Mouse (Mus musculus) CH12.LX (cell line): ENCODE data around the gene Ggact. TPM values are rescaled to one million over a fixed set of nuclear protein-coding genes. Genes with fewer than 3 reads are reported as not detected.

Experiments used
- DNase-seq: peaks from one replicate; pipeline ENCODE4 v3.0.0-alpha.2; 2013; ENCODE audit errors: extremely low read depth
- H3K27ac ChIP-seq: 2 replicates; pipeline ENCODE4 v1.5.1; 2012; ENCODE audit warnings: low read depth, mild to moderate bottlenecking, control low read depth, moderate library complexity; ENCODE audit not compliant: insufficient read depth
- H3K27me3 ChIP-seq: replicated peaks from 2 replicates; pipeline ENCODE3; 2012; ENCODE audit warnings: inconsistent platforms
- H3K36me3 ChIP-seq, 2 experiments: replicated peaks in 1 of 2; 2 replicates each; pipeline versions ENCODE3 to v1.6.1; 2012; ENCODE audit warnings: inconsistent platforms in 1 of 2, low read length in 1 of 2, mild to moderate bottlenecking in 1 of 2, mixed read lengths in 1 of 2, moderate library complexity in 1 of 2; ENCODE audit not compliant: control insufficient read depth in 1 of 2, insufficient read depth in 1 of 2
- H3K4me1 ChIP-seq, 2 experiments: 2 replicates each; pipeline ENCODE4 v1.6.1; 2012; ENCODE audit warnings: inconsistent platforms in 1 of 2, moderate library complexity in 1 of 2; ENCODE audit not compliant: insufficient read depth in 2 of 2, control insufficient read depth in 1 of 2
- H3K4me2 ChIP-seq: 2 replicates; pipeline ENCODE4 v1.6.1; 2012; ENCODE audit warnings: low read depth, mild to moderate bottlenecking, control low read depth; ENCODE audit not compliant: poor library complexity, insufficient read depth, severe bottlenecking
- H3K4me3 ChIP-seq, 3 experiments: fragments of 150-350 bp in 1 of 3; sonication (generic) in 1 of 3; replicated peaks in 1 of 3; 2 replicates each; pipeline versions ENCODE3 to v1.5.1; 2011 to 2012; ENCODE audit warnings: low read depth in 2 of 3, low read length in 2 of 3, mild to moderate bottlenecking in 2 of 3, moderate library complexity in 2 of 3, control low read depth in 1 of 3, improper control_type of control experiment in 1 of 3, inconsistent platforms in 1 of 3, mixed read lengths in 1 of 3; ENCODE audit not compliant: poor library complexity in 1 of 3
- H3K79me2 ChIP-seq: replicated peaks from 2 replicates; pipeline ENCODE4 v1.6.1; 2012; ENCODE audit warnings: mild to moderate bottlenecking, moderate library complexity; ENCODE audit not compliant: control insufficient read depth, poor library complexity, insufficient read depth, severe bottlenecking; ENCODE audit errors: extremely low read depth
- H3K9ac ChIP-seq: 2 replicates; pipeline ENCODE4 v1.6.1; 2012; ENCODE audit warnings: low read depth, mild to moderate bottlenecking, control low read depth, moderate library complexity; ENCODE audit not compliant: insufficient read depth
- H3K9me3 ChIP-seq: replicated peaks from 2 replicates; pipeline ENCODE3; 2012; ENCODE audit warnings: low read length, inconsistent platforms, mixed read lengths
- CHD1 ChIP-seq: IDR thresholded peaks from 2 replicates; pipeline ENCODE4 v1.6.1; 2012; ENCODE audit warnings: low read depth, low read length, improper control_type of control experiment, inconsistent platforms
- CHD2 ChIP-seq: IDR thresholded peaks from 2 replicates; pipeline ENCODE4 v1.6.1; 2011; ENCODE audit warnings: low read length, improper control_type of control experiment
- ELF1 ChIP-seq: IDR thresholded peaks from 2 replicates; pipeline ENCODE4 v1.6.1; 2014; ENCODE audit warnings: low read depth, mild to moderate bottlenecking, inconsistent platforms, low read length, improper control_type of control experiment
- EP300 ChIP-seq: IDR thresholded peaks from 2 replicates; pipeline ENCODE4 v1.6.1; 2011; ENCODE audit warnings: low read length, improper control_type of control experiment
- JUND ChIP-seq: conservative IDR thresholded peaks from 2 replicates; pipeline ENCODE4 v1.6.1; 2011; ENCODE audit warnings: low read depth, low read length, improper control_type of control experiment
- KAT2A ChIP-seq: IDR thresholded peaks from 2 replicates; pipeline ENCODE4 v1.6.1; 2012; ENCODE audit warnings: low read length, improper control_type of control experiment, inconsistent platforms; ENCODE audit not compliant: insufficient replicate concordance
- MAFK ChIP-seq: IDR thresholded peaks from 2 replicates; pipeline ENCODE4 v1.6.1; 2011; ENCODE audit warnings: low read length, improper control_type of control experiment; ENCODE audit not compliant: insufficient replicate concordance
- MAX ChIP-seq: IDR thresholded peaks from 2 replicates; pipeline ENCODE4 v1.6.1; 2011; ENCODE audit warnings: low read length, improper control_type of control experiment
- MAZ ChIP-seq: IDR thresholded peaks from 2 replicates; pipeline ENCODE4 v1.6.1; 2012; ENCODE audit warnings: low read depth, mild to moderate bottlenecking, inconsistent platforms, low read length, improper control_type of control experiment, moderate library complexity
- MEF2A ChIP-seq: IDR thresholded peaks from 2 replicates; pipeline ENCODE4 v1.6.1; 2014; ENCODE audit warnings: low read depth, mild to moderate bottlenecking, inconsistent platforms, low read length, improper control_type of control experiment, borderline replicate concordance
- MXI1 ChIP-seq: IDR thresholded peaks from 2 replicates; pipeline ENCODE4 v1.6.1; 2011; ENCODE audit warnings: mild to moderate bottlenecking, low read depth, low read length, improper control_type of control experiment
- MYC ChIP-seq: IDR thresholded peaks from 2 replicates; pipeline ENCODE4 v1.6.1; 2011; ENCODE audit warnings: low read depth, mild to moderate bottlenecking, improper control_type of control experiment, low read length
- PAX5 ChIP-seq: IDR thresholded peaks from 2 replicates; pipeline ENCODE4 v1.6.1; 2012; ENCODE audit warnings: low read length, inconsistent platforms, mixed read lengths
- RAD21 ChIP-seq: IDR thresholded peaks from 2 replicates; pipeline ENCODE4 v1.6.1; 2011; ENCODE audit warnings: low read depth, mild to moderate bottlenecking, low read length, improper control_type of control experiment, moderate library complexity
- SIN3A ChIP-seq: IDR thresholded peaks from 2 replicates; pipeline ENCODE4 v1.6.1; 2012; ENCODE audit warnings: low read length, improper control_type of control experiment, inconsistent platforms
- SMC3 ChIP-seq: IDR thresholded peaks from 2 replicates; pipeline ENCODE4 v1.6.1; 2011; ENCODE audit warnings: low read depth, low read length, improper control_type of control experiment
- TBP ChIP-seq: conservative IDR thresholded peaks from 2 replicates; pipeline ENCODE4 v1.6.1; 2011; ENCODE audit warnings: low read depth, low read length, improper control_type of control experiment
- USF1 ChIP-seq: IDR thresholded peaks from 2 replicates; pipeline ENCODE4 v1.6.1; 2014; ENCODE audit warnings: low read depth, mild to moderate bottlenecking, inconsistent platforms, low read length, improper control_type of control experiment
- ZC3H11A ChIP-seq: IDR thresholded peaks from 2 replicates; pipeline ENCODE4 v1.6.1; 2012; ENCODE audit warnings: low read depth, mild to moderate bottlenecking, inconsistent platforms, low read length, improper control_type of control experiment
- ZMIZ1 ChIP-seq: IDR thresholded peaks from 2 replicates; pipeline ENCODE4 v1.6.1; 2012; ENCODE audit warnings: low read depth, mild to moderate bottlenecking, inconsistent platforms, low read length, improper control_type of control experiment
- dilution Hi-C: fragments of 300-500 bp; cut with MboI; formaldehyde crosslinking; loops from 2 replicates; pipeline ENCODE4 v1.14.3; 2020; ENCODE audit warnings: low sequenced_read_pairs; ENCODE audit not compliant: extremely low pct_unique_long_range_greater_than_20kb, extremely low pct_ligation_motif_present
- in situ Hi-C: fragments of 300-500 bp; cut with MboI; formaldehyde crosslinking; loops from 3 replicates; pipeline ENCODE4 v1.14.3; 2019; ENCODE audit warnings: low sequenced_read_pairs, low pct_ligation_motif_present, low pct_unique_long_range_greater_than_20kb, mixed read lengths
- polyA plus RNA-seq: library from polyadenylated mRNA; unstranded; fragments of >175 nt; gene quantifications from 2 replicates; pipeline ENCODE4 v1.2.1, GENCODE M21; 2012; ENCODE audit warnings: low read depth; ENCODE audit not compliant: insufficient read length
- total RNA-seq, 2 experiments: library from RNA; depleted of rRNA; stranded (reverse); fragments of 300-350 nt in 1 of 2; fragments of >200 nt in 1 of 2; gene quantifications; 2 replicates each; pipeline ENCODE4 v1.2.3; 2012 to 2014

Gene Ggact
- total and polyA plus RNA-seq, 3 experiments, result 30.6 to 40.3 (median 31.7) TPM

DNA sequence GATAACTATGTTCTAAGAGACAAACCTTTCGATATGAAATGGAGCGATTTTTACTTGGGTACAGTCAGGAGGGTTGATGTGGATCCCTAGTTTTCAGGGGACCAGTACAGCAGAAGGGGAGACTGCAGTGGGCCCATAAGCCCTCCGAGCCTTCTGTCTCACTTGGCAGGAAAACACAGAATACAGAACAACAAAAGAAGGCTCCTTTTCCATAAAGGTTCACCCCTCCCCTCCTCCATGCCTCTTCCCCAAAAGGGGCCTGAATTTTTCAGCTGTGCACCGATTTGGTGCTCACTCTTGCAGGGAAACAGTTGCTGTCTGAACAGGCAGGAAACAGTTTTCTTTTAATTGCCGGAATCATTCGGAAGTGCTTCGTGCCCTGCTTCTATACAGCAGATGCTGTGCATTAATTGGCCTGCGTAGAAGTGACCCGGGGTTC is 31.3 kb downstream of the Ggact start:
- H3K36me3 ChIP-seq, result peaks cover 38 to 52% of the 10 kb centered on the region in 2 experiments
- H3K4me2 ChIP-seq, result no peak overlapping the region
- no peak overlapping the region for H3K9ac ChIP-seq
- H3K79me2 ChIP-seq, result no peaks in the 10 kb centered on the region
- H3K4me3 ChIP-seq, result no peak overlapping the region
- no peak for TF ChIP-seq MAFK
- no peak for TF ChIP-seq CHD1
- no peak for TF ChIP-seq PAX5
- TF ChIP-seq RAD21, result no peak
- no peak for TF ChIP-seq SMC3
- no peak for TF ChIP-seq ZMIZ1
- TF ChIP-seq MAX, result no peak
- TF ChIP-seq MAZ, result no peak
- no peak for TF ChIP-seq MYC
- TF ChIP-seq TBP, result no peak
- TF ChIP-seq ELF1, result no peak
- no peak for TF ChIP-seq USF1
- TF ChIP-seq CHD2, result no peak
- no peak for TF ChIP-seq EP300
- TF ChIP-seq ZC3H11A, result no peak
- no peak for TF ChIP-seq MXI1
- no peak for TF ChIP-seq JUND
- no peak for TF ChIP-seq KAT2A
- dilution Hi-C loops, result no loop called here
- in situ Hi-C loops, result loop anchor here (25.0 kb wide), 2 partner anchors 370 to 670 kb away; no protein-coding TSS in a partner anchor
- peaks cover 0 to 17% of the 10 kb centered on the region in 2 experiments; a peak in 2 of 4 replicates for H3K4me1 ChIP-seq
- H3K27me3 ChIP-seq, result no peaks in the 10 kb centered on the region
- no peaks in the 10 kb centered on the region for H3K9me3 ChIP-seq
- DNase-seq, result no peak
- no peak overlapping the region for H3K27ac ChIP-seq

DNA sequence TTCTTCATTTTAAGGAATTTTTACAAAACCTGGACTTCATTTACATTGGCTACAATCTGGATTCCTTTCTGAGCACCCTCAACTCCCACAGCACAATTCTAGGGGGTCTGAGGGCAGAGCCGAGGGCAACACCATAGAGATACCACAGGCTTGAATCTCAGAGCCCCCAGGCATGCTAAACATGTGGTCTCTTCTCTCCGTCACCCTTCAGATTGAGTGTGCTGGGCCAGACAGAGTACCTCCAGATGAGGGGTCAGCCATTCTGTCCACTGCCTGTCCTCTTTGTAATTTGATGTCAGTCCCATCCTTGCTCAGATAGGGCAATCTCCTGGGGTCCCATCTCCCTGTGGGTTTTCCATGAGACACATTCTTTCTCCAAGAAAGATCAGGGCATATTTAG is 31.9 kb downstream of the Ggact start:
- no peaks in the 10 kb centered on the region for H3K79me2 ChIP-seq
- H3K27me3 ChIP-seq, result no peaks in the 10 kb centered on the region
- TF ChIP-seq SIN3A (no peak), CHD2 (no peak), JUND (no peak), MEF2A (no peak)
- in situ Hi-C loops (loop anchor here (25.0 kb wide), 2 partner anchors 369 to 669 kb away; no protein-coding TSS in a partner anchor), dilution Hi-C loops (no loop called here)
- no peak overlapping the region for H3K9ac ChIP-seq
- no peak overlapping the region for H3K27ac ChIP-seq
- H3K4me3 ChIP-seq, result no peak overlapping the region
- H3K4me2 ChIP-seq, result no peak overlapping the region
- DNase-seq, result no peak
- H3K9me3 ChIP-seq, result no peaks in the 10 kb centered on the region
- peaks cover 0 to 17% of the 10 kb centered on the region in 2 experiments; a peak in 2 of 4 replicates for H3K4me1 ChIP-seq
- H3K36me3 ChIP-seq, result peaks cover 34 to 49% of the 10 kb centered on the region in 2 experiments
